In the genomic region with DNA sequence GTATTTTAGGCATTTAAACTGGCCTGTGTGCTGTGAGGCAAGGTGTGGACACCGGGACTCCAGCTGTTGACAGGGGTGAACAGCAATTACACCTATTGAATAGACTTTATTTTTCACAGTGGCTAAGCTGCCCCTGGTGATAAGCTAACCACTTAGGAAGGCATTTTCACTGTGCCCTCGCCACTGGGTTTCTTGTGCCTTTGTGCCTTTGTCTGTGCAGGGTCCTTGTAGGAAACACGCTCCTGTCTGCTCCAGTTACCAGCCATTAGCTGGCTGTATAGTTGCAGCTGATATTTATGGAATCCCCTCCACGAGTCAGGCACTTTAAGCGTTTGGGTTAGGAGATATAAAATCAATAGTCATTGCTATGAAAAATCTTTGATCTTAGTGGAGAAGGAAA, we compare ENCODE assay signal across 14 mouse cellular contexts.
A peak's percentile ranks its signal among the peaks of the same experiment; 100 is the strongest.
DNase-seq lines count a peak whose midpoint lies in the region; ATAC-seq lines count a peak whose summit lies in the region.
"Had no signal": no experiment of that assay in that cellular context is flagged by ENCODE, and none has a peak within 500 bp of the region (broad histone marks: within the 10 kb centered on the region; RNA-seq: fewer than 3 reads in every experiment).

No protein-coding gene starts in this region.

- no peak overlapping the region for H3K4me3 ChIP-seq in forebrain, embryonic 10.5 days
- H3K4me3 ChIP-seq in forebrain, embryonic 16.5 days (replicated peaks; ENCODE audit: low read length): no peak overlapping the region
- no peak overlapping the region for H3K4me3 ChIP-seq in heart, embryonic 15.5 days
- H3K4me3 ChIP-seq in embryonic facial prominence, embryonic 11.5 days (ENCODE audit: low read depth, low read length): no peak overlapping the region
- H3K4me3 ChIP-seq in limb, embryonic 10.5 days: no peak overlapping the region
- H3K4me3 ChIP-seq: megakaryocyte, embryonic 14.5 days; neural tube, embryonic 12.5 days had no signal

- WGBS in forebrain, embryonic 10.5 days: 35% methylated on average over 5 of the region's 5 CpGs
- 19% methylated on average over 5 of the region's 5 CpGs for WGBS in forebrain, embryonic 16.5 days
- 31% methylated on average over 5 of the region's 5 CpGs for WGBS in heart, embryonic 15.5 days
- WGBS in embryonic facial prominence, embryonic 11.5 days: 59% methylated on average over 5 of the region's 5 CpGs
- 82% methylated on average over 5 of the region's 5 CpGs for WGBS in limb, embryonic 10.5 days

- no peaks in the 10 kb centered on the region for H3K27me3 ChIP-seq in forebrain, embryonic 10.5 days (ENCODE audit: poor library complexity, severe bottlenecking)
- H3K27me3 ChIP-seq in forebrain, embryonic 16.5 days (replicated peaks; ENCODE audit: control insufficient read depth, insufficient read depth, low read length): no peaks in the 10 kb centered on the region
- no peaks in the 10 kb centered on the region for H3K27me3 ChIP-seq in heart, embryonic 15.5 days
- H3K27me3 ChIP-seq in embryonic facial prominence, embryonic 11.5 days (ENCODE audit: control insufficient read depth, insufficient read depth, low read length): no peaks in the 10 kb centered on the region
- 0 out of 2 replicates have a peak, but pooled peaks cover 2% of the 10 kb centered on the region for H3K27me3 ChIP-seq in limb, embryonic 10.5 days (ENCODE audit: low read depth, poor library complexity, severe bottlenecking)
- H3K27me3 ChIP-seq: megakaryocyte, embryonic 14.5 days; neural tube, embryonic 12.5 days; Patski had no signal

- no peak for DNase-seq in forebrain, embryonic 10.5 days (ENCODE audit: extremely low spot score, low spot score)
- DNase-seq in heart, postnatal 10 days: no peak
- peak; percentile 17 for DNase-seq in embryonic facial prominence, embryonic 11.5 days (ENCODE audit: low spot score)
- no peak for DNase-seq in limb, embryonic 10.5 days (ENCODE audit: low spot score)
- no peak for DNase-seq in adipocyte (ENCODE audit: low spot score)
- DNase-seq in kidney, postnatal 14 days: no peak
- DNase-seq: layer of hippocampus, adult 9-11 months; right cerebral cortex, adult 18-20 months had no signal

- no peak overlapping the region for H3K9ac ChIP-seq in forebrain, embryonic 16.5 days (replicated peaks; ENCODE audit: low read depth, low read length)
- no peak overlapping the region for H3K9ac ChIP-seq in heart, embryonic 15.5 days
- H3K9ac ChIP-seq in embryonic facial prominence, embryonic 11.5 days (replicated peaks; ENCODE audit: low read length): no peak overlapping the region
- H3K9ac ChIP-seq: neural tube, embryonic 12.5 days had no signal

- peak overlapping the region; percentile 48 for H3K27ac ChIP-seq in forebrain, embryonic 10.5 days
- no peak overlapping the region for H3K27ac ChIP-seq in forebrain, embryonic 16.5 days (ENCODE audit: low read length)
- H3K27ac ChIP-seq in heart, embryonic 15.5 days: peak overlapping the region; percentile 42
- H3K27ac ChIP-seq in embryonic facial prominence, embryonic 11.5 days (replicated peaks; ENCODE audit: low read depth, low read length): peak overlapping the region; percentile 44; the same call in 1 of the 2 replicates
- H3K27ac ChIP-seq in limb, embryonic 10.5 days: peak overlapping the region; percentile 11; the same call in 1 of the 2 replicates
- H3K27ac ChIP-seq: neural tube, embryonic 12.5 days had no signal

- peaks cover 34% of the 10 kb centered on the region for H3K4me1 ChIP-seq in forebrain, embryonic 10.5 days
- peaks cover 13% of the 10 kb centered on the region for H3K4me1 ChIP-seq in forebrain, embryonic 16.5 days (replicated peaks; ENCODE audit: control insufficient read depth, insufficient read depth, low read length)
- H3K4me1 ChIP-seq in heart, embryonic 15.5 days (replicated peaks): peaks cover 22% of the 10 kb centered on the region
- no peaks in the 10 kb centered on the region for H3K4me1 ChIP-seq in embryonic facial prominence, embryonic 11.5 days (ENCODE audit: control insufficient read depth, insufficient read depth, low read length)
- H3K4me1 ChIP-seq in limb, embryonic 10.5 days: peaks cover 20% of the 10 kb centered on the region
- H3K4me1 ChIP-seq: neural tube, embryonic 12.5 days had no signal

- intact Hi-C loops in heart, postnatal 10 days (cut with DNase I): no loop called here

- H3K9me3 ChIP-seq in forebrain, embryonic 10.5 days: no peaks in the 10 kb centered on the region
- no peaks in the 10 kb centered on the region for H3K9me3 ChIP-seq in forebrain, embryonic 16.5 days (ENCODE audit: control insufficient read depth, low read length)
- no peaks in the 10 kb centered on the region for H3K9me3 ChIP-seq in heart, embryonic 15.5 days (replicated peaks)
- H3K9me3 ChIP-seq in embryonic facial prominence, embryonic 11.5 days (replicated peaks; ENCODE audit: control insufficient read depth, low read length): no peaks in the 10 kb centered on the region
- no peaks in the 10 kb centered on the region for H3K9me3 ChIP-seq in limb, embryonic 10.5 days (replicated peaks)
- H3K9me3 ChIP-seq: megakaryocyte, embryonic 14.5 days; neural tube, embryonic 12.5 days had no signal

- H3K4me2 ChIP-seq in forebrain, embryonic 16.5 days (ENCODE audit: low read length): no peak overlapping the region
- no peak overlapping the region for H3K4me2 ChIP-seq in heart, embryonic 15.5 days
- H3K4me2 ChIP-seq in embryonic facial prominence, embryonic 11.5 days (ENCODE audit: low read depth, low read length): no peak overlapping the region
- H3K4me2 ChIP-seq: liver, embryonic 11.5 days; neural tube, embryonic 12.5 days had no signal

- no peak for ATAC-seq in forebrain, embryonic 16.5 days
- no peak for ATAC-seq in heart, embryonic 15.5 days (replicated peaks; ENCODE audit: insufficient number of reproducible peaks, insufficient read depth, low FRiP score, low read depth)
- ATAC-seq in embryonic facial prominence, embryonic 11.5 days (replicated peaks; ENCODE audit: insufficient number of reproducible peaks, low FRiP score, low TSS enrichment, low read depth): no peak
- ATAC-seq: Patski had no signal

- no peaks in the 10 kb centered on the region for H3K36me3 ChIP-seq in forebrain, embryonic 10.5 days (replicated peaks)
- no peaks in the 10 kb centered on the region for H3K36me3 ChIP-seq in forebrain, embryonic 16.5 days (ENCODE audit: control insufficient read depth, insufficient read depth)
- no peaks in the 10 kb centered on the region for H3K36me3 ChIP-seq in heart, embryonic 15.5 days
- H3K36me3 ChIP-seq in embryonic facial prominence, embryonic 11.5 days (replicated peaks; ENCODE audit: control insufficient read depth, insufficient read depth, low read depth, low read length): no peaks in the 10 kb centered on the region
- no peaks in the 10 kb centered on the region for H3K36me3 ChIP-seq in limb, embryonic 10.5 days
- H3K36me3 ChIP-seq: neural tube, embryonic 12.5 days had no signal
